Mouse (Mus musculus) common myeloid progenitor, adult 5-6 weeks (primary cell): ENCODE measurements at regions not wholly inside any gene's neighbourhood (a gene's known extent, or its start where the extent isn't known, plus 50 kb on each side); places are given as distances from the start of the nearest gene placed in this dataset.
A peak's percentile ranks its signal among the peaks of the same experiment; 100 is the strongest.
"Not testable (repeated sequence)": the region's sequence is repeated elsewhere in the genome, so short reads cannot be mapped to it uniquely, and the experiment has no call there.

Experiments used
- ATAC-seq: replicated peaks from 2 replicates; pipeline ENCODE4 v1.8.0; 2016; ENCODE audit warnings: low read depth, mild to moderate bottlenecking, moderate TSS enrichment, inconsistent platforms; ENCODE audit not compliant: poor library complexity, severe bottlenecking

GRCm38 (mm10) chr6:25101761-25102160, 145.7 kb upstream of the Tmem229a start:
- ATAC-seq: no peak

DNA sequence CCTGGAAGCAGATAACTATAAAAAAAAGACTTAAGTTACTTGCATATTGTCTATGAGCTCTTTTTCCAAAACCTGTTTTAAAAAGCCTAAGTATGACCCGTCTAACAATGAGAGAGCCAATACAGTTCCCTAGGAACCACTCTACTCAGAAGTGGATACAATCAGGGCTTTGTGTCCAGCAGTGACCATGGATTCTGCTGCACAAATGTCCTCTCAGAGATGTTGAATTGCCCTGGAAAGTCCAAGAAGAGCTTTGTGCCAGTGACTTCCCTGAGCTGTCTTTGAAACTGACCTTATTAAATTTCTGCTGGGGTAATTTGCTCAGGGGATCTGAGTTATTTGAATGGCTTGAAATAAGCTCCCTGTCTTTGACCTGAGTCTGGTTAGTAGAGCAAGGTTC, 131.1 kb upstream of the Tmem229a start:
- ATAC-seq: no peak

DNA sequence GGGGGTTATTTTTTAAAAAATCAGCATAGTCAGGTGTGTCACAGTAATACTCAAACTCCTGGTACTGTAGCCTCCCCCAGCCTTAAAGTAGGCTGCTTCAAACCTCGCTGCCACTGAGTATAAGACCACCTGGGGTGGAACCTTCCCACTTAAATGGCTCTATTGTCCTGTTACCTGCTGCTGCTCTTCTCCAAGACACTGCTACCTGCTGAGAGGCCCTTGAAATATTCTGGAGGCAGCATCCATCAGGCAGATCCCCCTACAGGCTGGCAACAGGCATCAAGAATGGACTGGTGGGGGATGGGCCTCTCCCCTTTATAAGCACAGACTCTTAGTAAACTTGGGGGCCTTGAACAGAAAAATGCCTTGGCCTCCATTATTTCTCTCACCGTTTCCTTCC, 129.8 kb upstream of the Tmem229a start:
- ATAC-seq: no peak

- ATAC-seq: not testable (repeated sequence)
Observed at GRCm38 (mm10) chr6:25085296-25085695, 129.2 kb upstream of the Tmem229a start.

- ATAC-seq: no peak
Observed at GRCm38 (mm10) chr6:25065913-25066312, 109.8 kb upstream of the Tmem229a start.

DNA sequence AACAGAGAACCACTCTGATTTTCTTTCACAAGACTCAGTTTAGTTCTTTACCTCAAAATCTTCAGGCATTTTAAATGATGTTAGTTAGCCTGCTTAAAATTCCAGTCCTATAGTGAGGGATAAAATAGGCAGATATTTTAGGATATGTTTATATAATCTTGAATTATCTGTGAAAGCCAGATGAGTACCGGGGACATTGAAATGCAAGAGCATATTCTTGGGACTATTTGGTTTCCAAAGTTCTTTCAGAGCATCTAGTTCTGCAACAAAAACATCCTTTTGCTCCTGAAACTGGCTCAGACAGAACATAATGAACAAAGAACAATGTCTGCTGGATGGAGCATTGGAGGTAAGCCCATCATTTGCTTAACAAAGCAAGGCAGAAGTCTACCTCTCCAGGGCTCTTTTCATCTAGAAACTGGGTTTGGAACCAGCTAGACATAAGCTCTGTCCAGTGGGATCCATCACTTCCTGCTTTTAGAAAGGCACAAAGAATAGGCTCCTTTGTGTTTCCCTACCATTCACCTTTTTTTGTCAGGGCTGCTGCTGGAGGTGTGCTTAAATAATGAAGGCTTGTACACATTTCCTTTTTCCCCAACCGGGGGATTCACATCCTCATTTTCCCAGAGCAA, 76.9 kb upstream of the Tmem229a start:
- no peak for ATAC-seq

- ATAC-seq: peak; percentile 36; the same call in 1 of the 2 replicates
Observed at GRCm38 (mm10) chr6:25026953-25027352, 70.9 kb upstream of the Tmem229a start.

DNA sequence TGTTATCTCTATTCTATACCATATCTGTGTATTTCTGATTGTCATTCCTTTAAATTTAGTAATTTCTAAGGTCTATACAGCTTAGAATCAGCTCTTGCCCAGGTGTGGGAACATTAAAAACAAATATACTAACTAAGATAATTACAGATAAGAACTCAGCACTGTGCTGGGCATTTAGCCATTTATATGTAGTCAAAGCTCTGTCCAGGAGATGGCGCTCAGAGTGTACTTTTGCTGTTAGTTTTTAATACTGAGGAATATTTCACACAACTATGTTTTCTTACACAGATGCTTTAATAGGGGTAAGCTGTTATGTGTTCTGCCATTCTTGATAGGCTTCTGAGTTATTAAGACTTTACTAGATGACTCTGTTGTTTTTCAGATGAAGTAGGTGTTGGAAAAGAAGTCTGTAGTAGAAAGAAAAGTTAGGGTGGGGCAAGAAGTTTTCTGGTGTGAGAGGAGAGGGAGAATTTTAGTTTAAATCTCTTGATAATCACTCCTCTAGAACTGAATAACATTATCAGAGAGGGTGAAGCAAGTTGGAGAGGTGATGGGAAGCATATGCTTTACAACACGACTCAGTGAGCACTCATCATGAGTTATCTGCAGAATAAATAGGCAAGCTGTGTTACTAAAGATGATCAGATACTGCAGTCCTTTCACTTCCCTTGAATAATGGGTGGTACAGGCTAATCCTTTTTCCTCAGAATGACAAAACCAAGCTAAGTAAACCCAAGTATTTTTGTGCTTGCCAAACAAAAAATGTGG, 64.1 kb upstream of the Tmem229a start:
- peak; percentile 74; the same call in 1 of the 2 replicates for ATAC-seq

DNA sequence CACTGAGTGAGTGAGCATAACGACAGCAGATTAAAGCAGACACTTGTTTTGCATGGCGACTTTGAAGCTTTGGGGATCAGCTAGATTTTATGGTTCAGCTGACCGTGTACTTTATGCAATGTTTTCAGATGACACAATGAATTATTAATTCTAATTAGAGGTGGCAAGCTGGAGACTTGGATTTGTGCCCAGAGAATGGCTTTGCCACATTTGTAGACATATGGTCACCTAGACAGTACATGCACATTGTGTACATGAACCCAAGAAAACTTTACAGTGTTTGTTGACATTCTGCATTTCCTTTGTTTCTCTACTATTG, 57.1 kb upstream of the Tmem229a start:
- no peak for ATAC-seq

DNA sequence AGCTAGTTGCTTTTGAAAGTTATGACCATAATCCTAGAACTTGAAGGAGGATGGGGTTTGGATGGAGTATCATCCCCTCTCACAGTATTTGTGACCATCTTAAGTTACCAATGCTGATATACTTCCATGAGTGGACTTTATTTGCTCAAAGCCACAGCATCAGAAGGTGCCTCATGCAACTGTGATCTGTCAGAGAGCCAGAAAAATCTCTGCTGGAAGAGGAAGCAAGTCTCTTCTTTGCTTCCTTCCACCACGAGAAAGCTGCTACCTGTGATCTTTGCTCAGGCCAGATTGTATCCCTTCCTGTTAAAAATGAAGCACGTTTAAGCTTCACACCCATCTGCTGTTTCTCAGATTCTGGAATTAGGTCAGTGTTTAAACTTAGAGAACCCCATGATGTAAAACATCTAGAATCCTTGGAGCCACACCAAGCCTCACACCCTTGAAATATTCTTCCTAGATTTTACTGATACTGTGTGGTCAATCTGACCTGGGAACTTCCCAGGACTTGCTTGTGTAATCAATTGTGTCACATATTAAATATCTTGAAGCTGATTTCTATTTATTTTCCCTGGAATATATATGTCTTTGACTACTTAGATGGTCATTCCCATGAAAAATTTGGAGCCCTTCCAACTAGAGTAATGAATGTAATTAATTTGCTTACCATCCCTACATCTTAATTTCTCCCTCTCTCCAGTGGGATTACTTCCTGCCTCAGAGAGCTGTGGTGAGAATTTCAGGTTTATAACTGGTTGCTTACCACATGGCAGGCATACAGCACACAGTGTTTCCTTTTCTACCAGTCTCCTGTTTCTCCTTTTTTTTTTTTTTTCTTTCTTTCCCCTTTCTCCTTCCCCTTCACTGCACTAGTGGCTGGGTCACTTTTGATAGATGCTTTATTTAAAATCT, 56.5 kb upstream of the Tmem229a start:
- no peak for ATAC-seq

GRCm38 (mm10) chr6:25008856-25009255, 52.8 kb upstream of the Tmem229a start:
- not testable (repeated sequence) for ATAC-seq
